Mouse (Mus musculus) retina, postnatal 7 days (tissue): ENCODE measurements around the gene Gm20479.
A peak's percentile ranks its signal among the peaks of the same experiment; 100 is the strongest.

Source experiments
- DNase-seq: peaks from one replicate; pipeline ENCODE4 v3.0.0-alpha.2; 2012; ENCODE audit warnings: low read depth, low spot score

The Gm20479 gene

DNA sequence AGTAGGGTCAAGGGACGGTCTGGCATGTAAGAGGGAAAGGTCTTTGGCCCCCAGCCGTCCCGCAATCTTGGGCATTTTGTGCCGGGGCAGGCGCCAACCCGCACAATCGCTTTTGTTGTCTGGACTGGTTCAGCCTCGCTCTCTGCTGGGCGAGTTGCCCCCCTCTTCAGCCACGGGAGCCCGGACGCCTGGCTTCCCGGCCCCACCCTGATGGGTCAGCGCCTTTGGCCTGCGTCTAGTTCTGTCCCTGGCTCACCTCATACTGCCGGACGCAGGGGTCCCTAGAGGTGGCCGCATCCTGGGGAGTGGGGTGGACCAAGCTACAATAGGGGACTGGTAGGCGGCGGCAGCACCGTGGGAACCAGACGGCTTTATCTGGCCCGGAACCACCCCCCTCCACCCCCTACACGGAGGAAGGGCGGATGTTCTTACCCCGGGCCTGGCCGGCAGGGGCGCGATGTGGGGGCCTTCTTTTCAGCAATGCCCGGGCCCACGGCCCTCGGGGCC lies 22.8 kb downstream of the Gm20479 start:
- no peak for DNase-seq

DNA sequence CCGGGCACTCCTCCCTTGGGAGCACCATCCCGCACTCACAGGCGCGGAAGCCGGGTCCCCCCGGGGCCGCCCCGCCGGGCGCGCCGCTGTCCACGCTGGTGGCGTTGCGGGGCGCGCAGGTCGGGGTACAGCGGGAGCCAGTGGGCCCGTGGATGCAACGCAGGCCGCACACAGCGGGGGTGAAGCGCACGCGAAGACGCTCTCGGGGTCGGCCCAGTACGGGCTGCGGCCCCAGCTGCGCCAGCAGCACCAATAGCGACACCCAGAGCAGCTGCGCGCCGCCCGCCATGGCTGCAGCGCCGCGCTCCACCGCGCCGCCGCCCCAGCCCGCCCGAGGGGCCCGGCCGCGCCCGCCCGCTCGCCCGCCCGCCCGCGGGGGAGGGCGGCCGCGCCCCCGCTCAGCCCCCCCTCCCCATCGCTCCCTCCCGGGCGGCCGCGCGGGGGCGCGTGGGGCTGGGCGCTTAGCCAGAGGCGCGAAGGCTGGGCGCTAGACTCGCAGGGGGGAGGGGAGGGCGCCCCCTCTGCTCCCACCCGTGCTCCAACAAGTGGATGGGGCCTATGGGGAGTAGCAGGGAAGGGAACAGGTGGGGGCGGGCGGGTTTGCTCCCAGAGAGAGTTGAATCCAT lies 23.8 kb downstream of the Gm20479 start:
- DNase-seq: no peak

GRCm38 (mm10) chr7:27332353-27333199 lies 24.6 kb downstream of the Gm20479 start:
- DNase-seq: peak; percentile 70

DNA sequence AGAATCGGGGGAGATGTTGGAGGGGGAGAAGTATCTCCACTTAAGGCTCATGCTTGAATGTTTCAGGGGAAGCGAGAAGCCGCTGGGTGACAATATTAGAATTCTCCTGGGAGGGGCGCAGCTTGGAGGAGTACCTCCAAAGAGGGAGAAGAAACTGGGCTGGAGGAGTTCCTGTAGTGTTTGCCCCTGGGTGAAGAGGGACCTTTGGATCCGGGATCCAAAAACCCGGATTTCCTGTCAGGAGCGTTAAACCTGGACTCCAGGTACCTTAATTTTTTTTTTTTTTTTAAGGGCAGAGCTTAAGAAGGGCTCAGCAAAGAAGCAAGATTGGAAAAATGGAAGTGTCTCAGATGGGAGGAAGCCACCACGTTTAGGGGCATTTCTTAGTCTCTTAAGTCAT lies 25.4 kb downstream of the Gm20479 start:
- DNase-seq: no peak

GRCm38 (mm10) chr7:27331541-27331851 lies 25.7 kb downstream of the Gm20479 start:
- no peak for DNase-seq

GRCm38 (mm10) chr7:27330709-27331540 lies 26.3 kb downstream of the Gm20479 start:
- DNase-seq: no peak

GRCm38 (mm10) chr7:27329981-27330380 lies 27.2 kb downstream of the Gm20479 start:
- no peak for DNase-seq

DNA sequence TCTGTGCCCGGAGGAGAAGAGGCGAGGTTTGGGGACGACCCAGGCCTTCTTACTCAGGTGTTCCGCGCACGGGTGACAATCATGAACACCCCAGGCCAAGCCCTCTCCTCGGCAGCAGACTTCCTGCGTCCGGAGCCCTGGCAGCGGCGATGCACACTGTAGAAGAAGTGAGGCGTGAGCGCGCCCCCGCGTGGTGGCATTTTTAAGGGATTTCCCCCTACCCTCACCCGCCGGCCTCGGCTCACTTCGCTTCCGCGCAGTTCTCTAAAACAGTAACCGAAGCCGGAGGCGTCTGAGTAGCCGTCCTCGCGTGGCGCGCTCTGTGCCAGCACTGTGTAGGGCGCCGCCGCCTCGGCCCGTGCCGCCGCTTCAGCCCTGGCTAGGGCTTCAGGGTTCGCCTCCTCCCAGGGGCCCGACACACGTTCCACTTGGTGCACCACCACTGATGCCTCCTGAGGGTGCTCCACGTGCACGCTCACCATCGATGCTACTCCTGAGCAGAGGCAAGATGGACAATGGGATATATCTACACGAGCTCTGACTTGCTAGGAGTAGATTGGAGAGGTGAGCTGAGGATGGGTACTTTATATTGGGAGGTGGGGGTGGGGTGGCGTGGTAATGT lies 27.8 kb downstream of the Gm20479 start:
- DNase-seq: no peak

- DNase-seq: no peak
Observed at GRCm38 (mm10) chr7:27328648-27329047, 28.6 kb downstream of the Gm20479 start.

GRCm38 (mm10) chr7:27328161-27328560 lies 29.1 kb downstream of the Gm20479 start:
- DNase-seq: no peak

DNA sequence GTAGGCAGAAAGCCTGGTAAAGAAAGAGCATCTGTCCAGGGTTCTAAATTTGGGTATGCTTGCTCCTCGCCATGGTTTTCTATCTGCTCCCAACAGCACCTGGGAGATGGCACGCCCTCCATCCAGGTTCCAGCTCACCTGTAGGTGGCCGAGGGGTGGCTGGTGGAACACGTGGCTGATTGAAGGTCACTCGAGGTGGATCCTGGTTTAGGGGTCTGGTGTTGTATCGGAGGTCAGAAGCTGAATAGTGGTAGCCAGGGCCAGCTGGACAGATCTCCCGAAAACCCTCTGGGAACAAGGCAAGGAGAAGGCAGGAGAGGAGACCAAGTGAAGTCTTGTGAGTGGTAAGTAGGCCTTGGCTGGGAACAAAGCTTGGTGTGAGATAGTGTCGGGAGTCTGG lies 29.7 kb downstream of the Gm20479 start:
- DNase-seq: no peak

DNA sequence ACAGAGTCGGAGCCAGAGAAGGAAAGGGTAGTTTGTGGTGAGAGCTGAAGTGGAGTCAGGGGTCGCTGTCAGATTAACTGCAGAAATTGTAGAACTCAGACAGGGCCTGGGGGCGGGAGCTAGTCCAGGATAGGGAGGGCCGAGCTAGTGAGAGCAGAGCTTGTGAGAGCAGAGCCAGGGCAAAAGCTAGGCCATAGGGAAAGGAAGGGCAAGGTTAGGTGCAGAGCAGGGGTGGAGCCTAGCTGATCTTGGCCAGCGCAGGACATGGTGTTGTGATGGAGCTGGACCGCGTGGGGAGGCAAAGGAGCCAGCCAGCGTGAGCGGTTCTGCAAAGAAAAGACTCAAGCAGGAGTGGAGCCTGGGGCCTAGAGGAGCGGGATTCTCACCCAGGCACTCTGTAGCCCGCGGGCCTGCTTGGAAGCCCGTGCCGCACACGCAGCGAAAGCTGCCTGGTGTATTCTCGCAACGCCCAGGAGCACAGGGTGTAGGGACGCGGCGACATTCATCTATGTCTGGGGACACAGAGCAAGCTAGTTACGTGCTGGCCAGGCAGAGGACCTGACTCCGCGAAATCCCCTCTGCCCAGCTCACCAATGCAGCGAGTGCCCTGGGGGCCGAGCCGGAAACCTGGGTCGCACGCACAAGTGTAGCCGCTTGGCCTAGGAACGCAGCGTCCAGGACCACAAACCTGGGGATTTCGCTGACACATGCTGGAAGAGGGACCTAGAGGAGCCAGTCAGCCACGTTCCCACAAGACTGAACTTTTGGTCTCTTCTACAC lies 30.9 kb downstream of the Gm20479 start:
- DNase-seq: no peak

- DNase-seq: no peak
Observed at GRCm38 (mm10) chr7:27325697-27326096, 31.5 kb downstream of the Gm20479 start.

- no peak for DNase-seq
Observed at GRCm38 (mm10) chr7:27324928-27325327, 32.3 kb downstream of the Gm20479 start.

GRCm38 (mm10) chr7:27324161-27324560 lies 33.1 kb downstream of the Gm20479 start:
- DNase-seq: no peak

GRCm38 (mm10) chr7:27323001-27323400 lies 34.2 kb downstream of the Gm20479 start:
- DNase-seq: no peak

- no peak for DNase-seq
Observed at GRCm38 (mm10) chr7:27322291-27322690, 34.9 kb downstream of the Gm20479 start.

DNA sequence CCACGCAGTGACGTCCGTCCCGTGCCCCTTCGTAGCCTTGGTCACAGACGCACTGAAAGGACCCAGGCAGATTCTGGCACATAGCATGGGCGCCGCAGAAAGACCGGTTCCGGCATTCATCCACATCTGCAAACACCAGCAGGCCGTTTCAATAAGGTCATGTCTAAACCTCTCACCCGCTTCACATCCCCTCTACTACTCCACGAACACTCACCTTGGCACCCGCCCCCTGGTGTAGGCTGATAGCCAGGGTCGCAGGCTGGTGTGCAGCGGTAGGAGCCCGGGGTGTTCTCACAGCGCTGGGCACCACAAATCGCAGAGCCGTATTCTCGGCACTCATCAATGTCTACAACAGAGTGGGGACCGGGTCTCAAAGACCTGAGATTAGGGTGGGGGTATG lies 37.8 kb downstream of the Gm20479 start:
- DNase-seq: no peak

GRCm38 (mm10) chr7:27315958-27316357 lies 41.3 kb downstream of the Gm20479 start:
- no peak for DNase-seq

- no peak for DNase-seq
Observed at GRCm38 (mm10) chr7:27314393-27314792, 42.8 kb downstream of the Gm20479 start.
